Mouse (Mus musculus): Measurements from ENCODE around the gene Camk1d.

Camk1d gene

DNA sequence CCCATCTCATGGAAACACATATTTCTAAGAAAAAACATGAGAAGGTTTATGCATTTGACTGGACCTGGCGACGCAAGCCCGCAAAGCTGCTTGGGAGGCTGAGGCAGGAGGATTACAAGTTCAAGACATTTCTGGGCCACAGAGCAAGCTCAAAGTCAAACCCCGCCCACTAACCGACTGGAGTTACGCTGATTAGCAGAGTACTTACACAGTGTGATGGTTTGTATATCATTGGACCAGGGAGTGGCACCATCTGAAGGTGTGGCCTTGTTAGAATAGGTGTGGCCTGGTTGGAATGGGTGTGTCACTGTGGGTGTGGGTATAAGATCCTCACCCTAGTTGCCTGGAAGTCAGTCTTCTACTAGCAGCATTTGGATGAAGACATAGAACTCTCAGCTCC, 465.1 kb downstream of the Camk1d start:
- DNase-seq (ENCODE audit: low read depth, low spot score): peak; percentile 8

Data from c-Kit-negative CD71-positive TER-119-positive erythroid progenitor cells, embryonic 14.5 days (primary cell).